Mouse (Mus musculus) cerebellum, adult 2 months (tissue): Measurements from ENCODE around the gene Sf1. TPM values are rescaled to one million over a fixed set of nuclear protein-coding genes. Genes with fewer than 3 reads are reported as not detected.

Experiments used
- DNase-seq, 2 experiments: peaks; one replicate each; pipeline ENCODE4 v3.0.0; 2021
- H3K27ac ChIP-seq: fragments of 200-500 bp; 2 replicates; pipeline ENCODE4 v1.5.1; 2012; ENCODE audit warnings: low read length, control low read depth, inconsistent platforms; ENCODE audit not compliant: insufficient read depth
- H3K27me3 ChIP-seq: fragments of 200-500 bp; 2 replicates; pipeline ENCODE4 v1.6.1; 2012; ENCODE audit warnings: inconsistent platforms, mild to moderate bottlenecking, low read length, moderate library complexity; ENCODE audit not compliant: control insufficient read depth, insufficient read depth
- H3K4me1 ChIP-seq: fragments of 200-500 bp; 2 replicates; pipeline ENCODE4 v1.6.1; 2011; ENCODE audit warnings: low read length; ENCODE audit not compliant: control insufficient read depth, insufficient read depth
- H3K4me3 ChIP-seq: fragments of 200-500 bp; replicated peaks from 2 replicates; pipeline ENCODE3; 2011; ENCODE audit warnings: mild to moderate bottlenecking, low read depth, low read length, control low read depth; ENCODE audit not compliant: insufficient read depth
- CTCF ChIP-seq: fragments of 200-500 bp; IDR thresholded peaks from 2 replicates; pipeline ENCODE4 v1.5.1; 2011; ENCODE audit warnings: low read depth, mild to moderate bottlenecking, control low read depth, low read length, moderate library complexity, borderline replicate concordance; ENCODE audit not compliant: insufficient read depth
- POLR2A ChIP-seq: fragments of 200-500 bp; IDR thresholded peaks from 2 replicates; pipeline ENCODE4 v1.6.1; 2011; ENCODE audit warnings: low read length, control low read depth, borderline replicate concordance; ENCODE audit not compliant: insufficient read depth
- WGBS: fragments of 180-500 bp; shearing (Covaris S2); methylation state at CpG from one replicate; pipeline ENCODE4 v1.1.7; 2018; 5-methylcytosine and 5-hydroxymethylcytosine counted together
- polyA plus RNA-seq: library from polyadenylated mRNA; depleted of rRNA; stranded (reverse); fragments of >200 nt; gene quantifications from 2 replicates; pipeline ENCODE4 v1.2.3, GENCODE M21; 2012

The Sf1 gene
- polyA plus RNA-seq, 1 experiment = 175 TPM

DNA sequence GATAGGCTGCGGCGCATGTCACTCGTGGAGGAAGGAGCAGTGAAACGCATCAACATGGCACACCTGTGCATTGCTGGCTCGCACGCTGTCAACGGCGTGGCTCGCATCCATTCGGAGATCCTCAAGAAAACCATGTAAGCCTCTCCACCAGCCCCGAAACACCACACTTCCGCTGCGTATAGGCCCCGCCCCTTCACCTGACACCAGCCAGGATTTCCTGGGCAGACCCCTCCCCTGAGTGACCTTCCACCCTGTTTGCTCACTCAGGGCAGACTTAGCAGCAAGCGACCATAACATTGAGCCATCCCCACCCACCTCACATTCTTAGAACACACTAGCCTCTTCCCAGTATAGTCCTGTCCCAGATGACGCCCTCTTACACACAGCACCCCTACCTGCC lies 26.3 kb downstream of the Sf1 start:
- Histone ChIP-seq H3K4me3 (no peak overlapping the region), H3K27me3 (no peaks in the 10 kb centered on the region), H3K27ac (no peak overlapping the region), H3K4me1 (peaks cover 35% of the 10 kb centered on the region)
- WGBS = 40% methylated on average over 16 of the region's 16 CpGs
- TF ChIP-seq CTCF = no peak
- no peak for TF ChIP-seq POLR2A
- peak in 1 of 2 experiments; percentile 21 for DNase-seq

DNA sequence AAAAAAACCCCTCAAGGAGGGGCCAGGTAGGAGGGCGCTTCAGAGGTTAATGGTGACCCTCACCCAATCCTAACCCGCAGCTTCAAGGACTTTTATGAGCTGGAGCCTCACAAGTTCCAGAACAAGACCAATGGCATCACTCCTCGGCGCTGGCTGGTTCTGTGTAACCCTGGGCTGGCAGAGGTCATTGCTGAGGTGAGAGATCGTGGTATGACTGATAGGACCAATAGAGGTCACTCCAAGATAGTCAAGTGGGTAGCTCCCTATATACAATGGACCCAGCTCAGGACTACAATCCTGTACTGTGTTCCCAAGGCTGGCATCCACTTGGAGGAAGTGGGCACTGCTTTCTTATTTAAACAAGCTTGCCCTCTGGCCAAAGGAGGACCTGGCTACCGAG lies 26.8 kb downstream of the Sf1 start:
- WGBS = 83% methylated on average over 6 of the region's 6 CpGs
- DNase-seq = no peak
- no peak for TF ChIP-seq POLR2A
- no peak for TF ChIP-seq CTCF
- peaks cover 31% of the 10 kb centered on the region for H3K4me1 ChIP-seq
- no peak overlapping the region for H3K4me3 ChIP-seq
- H3K27ac ChIP-seq = no peak overlapping the region
- no peaks in the 10 kb centered on the region for H3K27me3 ChIP-seq

DNA sequence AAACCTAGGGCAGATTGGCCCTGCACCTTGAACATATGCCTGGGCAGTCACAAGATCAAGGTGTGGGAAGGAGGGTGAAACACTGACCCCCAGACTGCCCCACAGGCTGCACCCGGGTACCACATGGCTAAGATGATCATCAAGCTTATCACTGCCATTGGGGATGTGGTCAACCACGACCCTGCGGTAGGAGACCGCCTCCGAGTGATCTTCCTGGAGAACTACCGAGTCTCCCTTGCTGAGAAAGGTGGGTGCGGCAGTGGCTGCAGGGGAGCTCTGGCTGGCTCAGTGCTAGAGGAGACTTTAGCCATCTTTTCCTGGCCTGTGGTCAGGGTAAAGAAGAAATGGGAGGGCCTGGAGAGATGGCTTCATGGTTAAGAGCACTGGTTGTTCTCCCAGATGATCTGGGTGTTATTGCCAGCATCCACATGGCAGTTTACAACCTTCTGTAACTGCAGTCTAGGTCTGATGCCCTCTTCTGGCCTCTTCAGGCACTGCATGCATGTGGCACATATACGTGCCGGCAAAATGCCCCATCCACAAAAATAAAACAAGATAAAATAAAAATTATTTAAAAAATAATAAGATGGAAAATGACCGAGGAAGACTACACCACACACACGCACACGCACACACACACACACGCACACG lies 29.4 kb downstream of the Sf1 start:
- Histone ChIP-seq H3K4me1 (peaks cover 9% of the 10 kb centered on the region), H3K27ac (no peak overlapping the region), H3K27me3 (no peaks in the 10 kb centered on the region), H3K4me3 (no peak overlapping the region)
- WGBS = 94% methylated on average over 14 of the region's 14 CpGs
- DNase-seq = no peak
- no peak for TF ChIP-seq CTCF
- no peak for TF ChIP-seq POLR2A

DNA sequence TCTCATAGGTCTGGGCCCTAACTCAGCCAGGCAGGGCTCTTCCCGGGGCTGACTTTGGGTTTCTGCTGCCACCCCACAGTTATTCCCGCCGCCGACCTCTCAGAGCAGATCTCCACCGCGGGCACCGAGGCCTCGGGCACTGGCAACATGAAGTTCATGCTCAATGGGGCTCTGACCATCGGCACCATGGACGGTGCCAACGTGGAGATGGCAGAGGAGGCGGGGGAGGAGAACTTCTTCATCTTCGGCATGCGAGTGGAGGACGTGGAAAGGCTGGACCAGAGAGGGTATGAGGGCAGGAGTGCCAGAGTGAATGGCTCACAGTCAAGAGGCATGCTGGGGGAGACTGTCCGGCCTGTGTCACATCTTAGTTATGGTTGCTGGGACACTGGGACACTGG lies 30.1 kb downstream of the Sf1 start:
- Histone ChIP-seq H3K27me3 (no peaks in the 10 kb centered on the region), H3K4me3 (no peak overlapping the region), H3K27ac (no peak overlapping the region), H3K4me1 (peaks cover 2% of the 10 kb centered on the region)
- no peak for TF ChIP-seq CTCF
- TF ChIP-seq POLR2A = no peak
- peak in 1 of 2 experiments; percentile 16 for DNase-seq
- WGBS = 74% methylated on average over 16 of the region's 16 CpGs

DNA sequence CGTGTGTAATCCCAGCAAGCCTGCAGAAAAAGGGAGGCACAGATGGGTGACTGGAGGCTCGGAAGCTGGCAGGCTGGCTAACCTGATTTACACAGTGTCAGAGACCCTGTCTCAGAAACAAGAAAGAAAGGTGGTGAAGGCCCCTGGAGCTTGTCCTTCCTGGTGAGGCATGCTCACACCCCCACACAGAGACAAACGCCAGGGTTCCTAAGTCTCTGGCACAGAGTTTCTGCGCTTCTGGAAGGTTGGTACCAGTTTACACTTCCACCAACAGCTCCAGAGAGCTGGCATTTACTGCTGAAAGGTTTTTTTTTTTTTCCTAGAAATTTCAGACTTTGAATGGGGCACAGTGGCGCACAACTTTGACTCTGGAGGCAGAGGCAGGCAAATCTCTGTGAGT lies 32.7 kb downstream of the Sf1 start:
- DNase-seq = no peak
- no peak for TF ChIP-seq POLR2A
- TF ChIP-seq CTCF = no peak
- Histone ChIP-seq H3K27ac (no peak overlapping the region), H3K4me3 (no peak overlapping the region), H3K4me1 (peaks cover 5% of the 10 kb centered on the region; the same call in 1 of the 2 replicates), H3K27me3 (no peaks in the 10 kb centered on the region)
- WGBS = 57% methylated on average over 5 of the region's 5 CpGs

DNA sequence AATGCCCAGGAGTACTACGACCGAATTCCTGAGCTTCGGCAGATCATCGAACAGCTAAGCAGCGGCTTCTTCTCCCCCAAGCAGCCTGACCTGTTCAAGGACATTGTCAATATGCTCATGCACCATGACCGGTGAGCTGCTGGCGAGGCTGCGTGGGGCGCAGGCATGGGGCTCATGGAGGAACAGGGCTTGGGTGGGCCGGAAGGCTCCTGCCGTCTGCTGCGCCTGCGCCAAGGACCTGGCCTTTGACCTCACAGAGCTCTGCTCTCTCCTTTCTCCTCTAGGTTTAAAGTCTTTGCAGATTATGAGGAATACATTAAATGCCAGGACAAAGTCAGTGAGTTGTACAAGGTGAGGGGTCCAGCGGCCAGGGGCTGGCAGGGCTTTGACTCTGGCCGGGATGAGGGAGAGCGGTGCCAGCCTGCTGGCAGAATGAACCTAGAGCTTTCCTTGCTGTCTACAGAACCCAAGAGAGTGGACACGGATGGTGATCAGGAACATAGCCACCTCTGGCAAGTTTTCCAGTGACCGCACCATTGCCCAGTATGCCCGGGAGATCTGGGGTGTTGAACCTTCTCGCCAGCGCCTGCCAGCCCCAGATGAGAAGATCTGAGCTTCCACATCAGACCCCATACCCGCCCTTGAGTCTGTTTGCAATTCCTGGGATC lies 34.2 kb downstream of the Sf1 start:
- TF ChIP-seq CTCF (no peak), POLR2A (no peak)
- Histone ChIP-seq H3K4me1 (peaks cover 5% of the 10 kb centered on the region; the same call in 1 of the 2 replicates), H3K27ac (no peak overlapping the region; the same call in 1 of the 2 replicates), H3K27me3 (no peaks in the 10 kb centered on the region), H3K4me3 (no peak overlapping the region)
- no peak for DNase-seq
- WGBS = 84% methylated on average over 22 of the region's 22 CpGs

DNA sequence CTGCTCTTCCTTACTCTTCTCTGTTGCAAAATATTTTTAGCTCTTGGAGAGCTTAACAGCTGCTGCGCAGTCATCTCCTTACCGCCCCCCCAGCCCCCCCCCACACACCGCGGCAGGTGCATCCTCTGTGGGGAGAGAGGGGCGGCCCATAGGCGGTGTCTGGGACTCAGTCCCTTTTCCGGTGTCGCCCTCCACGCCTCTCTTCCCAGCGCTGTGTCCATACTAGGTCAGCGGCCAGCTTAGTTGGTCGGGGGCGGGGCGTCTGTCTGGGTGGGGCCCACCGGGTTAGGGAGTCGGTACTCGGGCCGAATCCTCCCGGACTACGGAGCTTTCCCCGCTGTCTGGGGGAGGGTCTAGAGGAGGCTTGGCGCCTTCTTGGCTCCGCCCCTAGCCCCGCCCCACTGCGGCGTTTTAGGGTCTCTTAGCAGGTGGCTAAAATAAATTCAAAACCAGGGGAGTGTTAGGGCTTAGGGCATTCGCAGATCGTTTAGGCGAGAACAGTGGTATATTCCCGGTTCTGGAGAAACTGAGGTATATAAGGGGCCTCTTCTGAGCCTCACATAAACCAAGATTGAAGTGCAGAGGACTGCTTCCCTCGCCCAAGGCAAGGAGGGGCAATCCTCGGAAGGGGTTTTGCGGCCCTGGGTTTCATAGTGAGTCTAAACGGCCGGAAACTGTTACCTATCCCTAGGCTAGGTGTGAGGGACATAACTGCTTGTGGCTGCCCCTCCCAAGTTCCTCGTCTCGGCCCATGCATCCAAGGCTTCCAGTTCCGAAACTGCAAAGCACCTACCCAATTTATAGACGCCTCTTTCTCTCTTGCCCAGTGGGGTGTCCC lies 35.2 kb downstream of the Sf1 start:
- TF ChIP-seq CTCF (no peak), POLR2A (no peak)
- peaks cover 5% of the 10 kb centered on the region; the same call in 1 of the 2 replicates for H3K4me1 ChIP-seq
- DNase-seq = peak; percentile 62 to 67
- no peaks in the 10 kb centered on the region for H3K27me3 ChIP-seq
- 3% methylated on average over 39 of the region's 39 CpGs for WGBS
- H3K4me3 ChIP-seq = peak overlapping the region; percentile 60
- no peak overlapping the region for H3K27ac ChIP-seq
